Mouse (Mus musculus) gastrocnemius, postnatal 10 days (tissue): Measurements from ENCODE around the gene Gm49380. TPM values are rescaled to one million over a fixed set of nuclear protein-coding genes. Genes with fewer than 3 reads are reported as not detected.
A peak's percentile ranks its signal among the peaks of the same experiment; 100 is the strongest.

ENCODE experiments used
- DNase-seq: peaks from one replicate; pipeline ENCODE4 v3.0.0; 2021; ENCODE audit warnings: mixed read lengths
- total RNA-seq, 2 experiments: library from RNA; stranded (reverse); gene quantifications; 2 replicates each; pipeline ENCODE4 v1.2.3; 2021

Gene Gm49380
- total RNA-seq, 2 experiments from 2014 or later = 0.23 to 0.49 TPM

DNA sequence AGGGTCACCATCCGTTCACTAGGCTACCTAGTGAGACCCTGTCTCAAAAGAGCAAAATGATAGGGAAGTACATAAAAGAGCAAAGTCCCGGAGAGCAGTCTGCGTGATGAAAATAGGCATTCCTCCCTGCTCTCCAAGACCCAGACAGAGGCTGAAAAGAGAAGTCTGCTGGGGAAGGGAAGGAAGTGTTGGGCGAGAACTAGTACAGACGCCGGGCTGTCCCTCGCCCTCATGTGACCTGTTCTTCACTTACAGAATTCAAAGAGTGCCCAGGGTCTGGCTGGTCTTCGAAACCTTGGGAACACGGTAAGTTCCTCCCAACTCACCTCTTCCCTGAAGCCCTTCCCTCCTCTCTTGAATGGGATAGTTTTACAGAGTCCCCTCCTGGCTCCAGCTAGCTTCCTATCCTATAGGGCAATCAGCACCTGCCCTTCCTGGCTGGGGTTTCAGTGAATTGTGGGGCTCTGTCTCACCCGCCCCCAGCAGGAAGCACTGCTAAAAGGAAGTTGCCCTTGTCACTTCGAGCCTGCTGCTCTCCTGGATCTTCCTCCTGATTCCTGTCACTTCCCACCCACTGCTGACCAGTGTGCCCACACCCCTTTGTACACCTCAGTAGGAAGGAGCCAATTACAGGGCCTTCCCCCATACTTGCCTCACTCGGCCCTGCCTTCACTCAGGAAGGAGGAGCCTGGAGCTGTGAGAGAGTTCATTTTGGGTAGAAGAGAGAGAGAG is 24.3 kb downstream of the Gm49380 start:
- DNase-seq = no peak

DNA sequence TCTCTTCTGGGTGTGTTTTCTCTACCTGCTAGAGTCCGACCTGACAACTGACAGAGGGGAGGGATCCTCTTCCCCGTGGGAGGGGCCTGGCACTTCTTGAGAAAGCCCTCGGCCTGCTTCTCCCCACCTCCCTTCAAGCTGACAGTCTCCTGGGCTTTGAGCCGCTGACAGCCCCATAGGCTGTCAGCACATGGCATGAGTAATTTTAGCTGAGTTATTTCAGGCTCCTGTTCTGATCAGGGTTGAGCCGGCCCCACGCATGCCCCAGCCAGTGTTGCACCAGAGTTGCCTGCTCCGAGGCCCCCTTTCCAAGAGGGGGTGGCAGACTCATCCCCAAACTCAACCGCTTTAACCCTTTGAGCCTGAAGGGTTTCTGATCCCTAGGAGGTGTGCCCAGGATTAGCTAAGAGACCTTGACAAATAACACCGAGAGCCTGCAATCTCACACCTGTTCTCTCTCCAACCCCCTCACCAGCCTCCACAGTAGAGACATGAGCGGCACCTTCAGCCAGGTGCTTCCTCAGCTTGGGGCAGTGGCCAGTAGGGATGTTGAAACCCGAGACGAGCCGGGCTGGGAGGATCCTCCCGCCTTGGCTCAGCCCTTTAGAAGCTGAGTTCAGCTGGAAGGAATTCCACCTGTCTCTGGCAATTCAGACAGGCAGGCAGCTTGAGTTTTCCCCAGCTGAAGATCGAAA is 25.4 kb downstream of the Gm49380 start:
- DNase-seq = peak; percentile 38

DNA sequence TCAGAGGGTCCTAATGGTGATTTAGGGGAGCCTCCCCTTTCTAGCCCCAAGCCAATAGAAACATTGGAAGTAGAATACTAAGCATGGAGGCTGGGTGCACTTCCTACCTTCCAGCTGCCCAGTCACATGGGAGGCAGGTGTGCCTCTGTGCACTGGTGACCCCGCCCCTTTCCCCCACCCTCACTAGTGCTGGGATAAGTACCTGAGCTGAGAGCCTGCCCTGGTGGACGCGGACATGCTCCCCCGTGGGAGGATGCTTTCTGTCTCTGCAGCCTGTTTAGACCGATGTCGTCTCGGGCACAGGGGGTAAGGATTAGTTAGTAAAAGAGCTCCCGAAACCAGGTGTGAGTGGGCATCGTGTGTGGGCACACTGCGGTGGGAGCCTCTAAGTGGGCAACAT is 26.3 kb downstream of the Gm49380 start:
- no peak for DNase-seq

DNA sequence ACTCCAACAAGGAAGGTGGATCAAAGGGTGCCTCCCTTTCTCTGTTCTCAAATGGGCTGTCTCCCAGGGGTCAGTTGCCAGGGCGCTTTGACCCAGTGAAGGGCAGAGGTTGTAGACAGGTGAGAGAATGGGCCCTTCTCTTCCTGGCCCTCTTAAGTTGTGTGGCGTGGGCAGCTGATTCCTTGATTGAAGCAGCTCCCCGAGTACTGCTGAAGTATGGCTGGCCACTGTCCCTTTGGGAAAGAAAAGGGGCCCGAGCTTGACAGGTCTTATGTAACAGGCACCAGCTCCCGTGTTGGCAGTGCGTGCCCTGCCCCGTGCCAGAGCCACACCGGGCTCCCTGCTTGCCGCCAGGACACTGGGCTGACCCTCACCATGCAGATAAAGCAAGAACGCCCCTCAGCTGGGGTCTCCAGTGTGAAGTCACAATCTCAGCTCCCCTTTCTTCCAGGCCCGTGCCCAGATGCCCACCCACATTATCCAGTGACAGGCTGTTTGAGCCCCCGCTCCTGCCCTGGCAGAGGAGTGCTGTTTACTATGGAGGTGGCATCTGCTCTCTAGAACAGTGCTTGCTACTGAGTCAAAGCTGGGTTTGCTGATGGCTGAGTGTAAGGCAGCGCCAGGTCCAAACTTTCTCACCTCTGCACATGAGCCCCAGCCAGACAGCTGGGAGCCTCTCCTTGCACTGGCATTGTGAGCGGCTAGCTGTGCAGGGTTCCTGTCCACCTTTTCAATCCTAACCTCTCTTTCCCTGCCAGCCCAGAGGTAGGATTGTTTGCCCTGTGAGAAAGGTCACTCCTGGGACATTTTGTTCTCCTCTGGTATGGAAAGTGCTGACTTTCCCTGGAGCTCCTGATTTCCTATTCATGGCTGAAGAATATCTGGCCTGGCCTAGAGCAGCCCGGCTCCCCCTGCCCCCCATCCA is 27.3 kb downstream of the Gm49380 start:
- peak; percentile 59 for DNase-seq

DNA sequence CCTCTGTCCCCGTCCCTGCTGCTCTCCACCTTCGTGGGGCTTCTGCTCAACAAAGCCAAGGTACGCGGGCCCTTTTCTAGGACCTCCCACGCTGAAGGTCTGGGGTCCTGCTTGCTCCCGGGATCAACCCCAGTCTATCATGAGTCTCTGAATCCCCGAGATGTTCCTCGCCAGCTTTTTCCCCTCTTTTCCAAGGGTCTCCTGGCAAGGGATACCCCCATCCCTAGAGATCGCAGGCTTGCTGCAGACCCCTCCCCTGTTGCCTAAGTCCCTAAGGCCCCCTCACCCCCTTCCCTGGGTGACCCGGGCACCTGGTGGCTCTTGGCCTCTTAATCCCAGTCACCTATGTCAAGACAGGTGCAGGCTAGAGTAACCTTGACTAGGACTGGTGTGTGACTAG is 28.0 kb downstream of the Gm49380 start:
- no peak for DNase-seq

DNA sequence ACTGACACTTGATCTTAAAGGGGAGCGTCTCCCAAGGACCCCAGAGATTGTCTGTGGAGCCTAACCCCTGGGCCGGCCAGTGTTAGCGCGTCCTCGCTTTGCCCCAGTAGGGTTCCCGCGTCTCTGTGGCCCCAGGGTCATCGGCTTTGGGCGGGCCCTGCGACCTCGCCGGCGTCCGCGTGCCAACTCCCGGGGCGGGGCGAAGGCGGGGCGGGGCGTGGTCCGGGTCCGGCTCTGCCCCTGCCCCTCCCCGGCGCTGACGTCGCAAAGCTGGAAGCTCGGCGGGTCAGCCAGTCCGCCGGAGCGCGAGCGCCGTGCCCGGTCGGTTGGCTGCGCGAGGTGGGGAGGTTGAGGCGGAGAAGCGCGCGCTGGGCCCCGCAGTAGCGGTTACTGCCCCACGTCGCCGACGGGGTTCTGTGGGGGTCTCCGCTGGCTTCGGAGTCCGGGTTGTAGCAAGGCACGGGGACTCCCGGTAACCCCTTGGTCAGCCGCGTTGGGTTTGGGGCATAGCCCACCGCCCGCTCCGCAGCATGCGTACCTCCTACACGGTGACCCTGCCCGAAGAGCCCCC is 28.6 kb downstream of the Gm49380 start:
- peak; percentile 98 for DNase-seq

DNA sequence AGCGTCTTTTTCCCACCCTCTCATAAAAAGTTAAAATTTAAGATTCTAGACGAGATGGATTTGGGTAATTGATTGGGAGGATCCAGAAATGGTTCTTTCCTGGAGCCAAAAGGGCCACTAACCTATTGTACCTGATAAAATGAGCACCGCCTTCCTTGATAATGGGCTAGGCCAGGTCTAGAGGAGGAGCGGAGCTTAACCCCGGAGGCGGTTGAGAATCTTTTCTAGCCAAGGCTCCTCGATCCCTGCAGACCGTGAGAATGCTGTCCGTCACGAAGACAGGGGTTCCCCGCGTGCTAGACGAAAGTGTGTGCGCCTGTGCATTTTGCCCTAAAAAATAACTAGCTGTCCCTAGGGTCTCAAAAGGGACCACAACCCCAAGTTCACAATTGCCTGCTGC is 29.1 kb downstream of the Gm49380 start:
- no peak for DNase-seq

DNA sequence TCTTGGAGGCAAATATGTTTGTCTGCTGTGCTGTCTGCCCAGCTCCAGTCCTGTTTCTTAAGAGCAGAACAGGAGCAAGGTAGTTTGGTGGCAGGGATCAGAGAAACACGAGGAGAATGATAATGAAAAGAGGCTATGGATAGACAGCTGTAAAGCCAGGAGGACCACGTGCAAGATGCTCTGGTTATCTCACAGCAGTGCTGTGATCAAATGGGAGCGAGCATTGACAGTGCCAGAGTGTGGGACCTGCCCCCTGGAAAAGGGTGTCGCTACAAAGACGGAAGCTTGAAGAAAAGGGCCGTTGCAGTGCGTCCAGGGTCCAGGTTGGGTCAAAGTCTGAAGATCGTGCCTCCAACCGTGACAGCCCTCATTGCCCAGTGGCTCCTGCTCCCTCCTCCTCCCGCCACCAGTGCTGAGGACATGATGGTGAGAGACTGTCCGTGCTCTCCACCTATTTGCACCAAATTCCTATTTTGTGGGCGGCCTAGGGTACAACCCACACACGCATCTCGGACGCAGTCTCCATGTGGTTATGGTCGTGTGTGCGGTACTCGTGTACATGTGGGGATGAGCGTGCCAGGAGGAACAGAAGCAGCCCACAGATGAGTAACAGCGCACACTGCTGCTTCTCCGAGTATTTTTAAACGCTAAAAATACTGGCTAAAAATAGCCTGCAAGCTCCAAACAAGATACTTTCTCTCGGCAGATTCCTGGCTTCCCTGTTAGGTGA is 29.7 kb downstream of the Gm49380 start:
- DNase-seq = no peak

DNA sequence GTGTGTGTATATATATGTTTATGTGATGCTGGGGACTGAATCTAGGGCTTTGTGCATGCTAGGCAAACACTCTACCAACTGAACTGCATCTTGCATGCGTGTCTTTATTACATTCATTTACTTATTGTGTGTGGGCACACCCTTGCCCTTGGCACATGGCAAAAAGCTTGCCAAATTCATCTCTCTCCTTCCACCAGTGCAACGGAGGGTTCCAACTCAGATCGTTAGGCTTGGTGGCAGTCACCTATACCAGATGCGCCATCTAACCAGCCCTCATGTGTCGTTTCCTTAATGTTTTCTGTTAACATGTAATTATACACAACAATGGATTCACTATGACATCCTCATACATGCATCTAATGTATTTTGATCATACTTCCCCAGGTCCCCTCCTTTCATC is 31.0 kb downstream of the Gm49380 start:
- DNase-seq = no peak

DNA sequence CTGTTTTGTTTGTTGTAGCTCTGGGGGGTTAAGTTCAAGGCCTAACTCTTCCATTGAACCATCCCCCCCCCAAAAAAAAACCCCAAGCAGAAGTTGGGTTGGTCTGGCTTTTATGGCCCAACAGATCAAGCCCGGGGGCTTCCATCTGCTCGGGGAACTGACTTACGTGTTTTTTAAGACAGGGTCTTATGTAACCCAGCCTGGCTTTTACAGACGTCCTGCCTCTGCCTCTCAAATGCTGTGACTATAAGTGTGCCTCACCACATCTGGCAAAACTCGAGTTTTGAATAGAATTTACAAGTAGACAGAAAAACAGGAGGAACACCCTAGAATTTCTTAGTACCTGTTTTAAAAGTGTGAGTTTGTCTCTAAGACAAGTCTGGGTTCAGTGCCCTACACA is 31.7 kb downstream of the Gm49380 start:
- DNase-seq = no peak

DNA sequence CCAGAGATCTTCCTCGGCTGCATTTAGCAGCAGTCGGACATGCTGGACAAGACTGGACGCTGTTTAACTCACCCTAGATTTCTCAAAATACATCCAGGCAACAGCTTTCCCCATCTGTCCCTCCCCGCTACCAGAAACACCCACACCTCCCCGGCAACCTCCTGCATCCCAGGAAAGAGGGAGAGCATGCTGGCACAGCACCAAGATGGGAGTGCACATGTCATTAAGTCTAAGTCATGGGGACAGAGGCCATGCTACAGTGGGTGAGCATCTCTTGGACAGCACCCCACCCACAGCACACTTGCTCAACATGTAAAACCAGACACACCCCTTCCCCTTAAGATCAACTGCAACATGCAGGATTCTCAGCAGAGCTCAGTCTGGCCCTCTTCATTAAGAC is 32.3 kb downstream of the Gm49380 start:
- DNase-seq = no peak

DNA sequence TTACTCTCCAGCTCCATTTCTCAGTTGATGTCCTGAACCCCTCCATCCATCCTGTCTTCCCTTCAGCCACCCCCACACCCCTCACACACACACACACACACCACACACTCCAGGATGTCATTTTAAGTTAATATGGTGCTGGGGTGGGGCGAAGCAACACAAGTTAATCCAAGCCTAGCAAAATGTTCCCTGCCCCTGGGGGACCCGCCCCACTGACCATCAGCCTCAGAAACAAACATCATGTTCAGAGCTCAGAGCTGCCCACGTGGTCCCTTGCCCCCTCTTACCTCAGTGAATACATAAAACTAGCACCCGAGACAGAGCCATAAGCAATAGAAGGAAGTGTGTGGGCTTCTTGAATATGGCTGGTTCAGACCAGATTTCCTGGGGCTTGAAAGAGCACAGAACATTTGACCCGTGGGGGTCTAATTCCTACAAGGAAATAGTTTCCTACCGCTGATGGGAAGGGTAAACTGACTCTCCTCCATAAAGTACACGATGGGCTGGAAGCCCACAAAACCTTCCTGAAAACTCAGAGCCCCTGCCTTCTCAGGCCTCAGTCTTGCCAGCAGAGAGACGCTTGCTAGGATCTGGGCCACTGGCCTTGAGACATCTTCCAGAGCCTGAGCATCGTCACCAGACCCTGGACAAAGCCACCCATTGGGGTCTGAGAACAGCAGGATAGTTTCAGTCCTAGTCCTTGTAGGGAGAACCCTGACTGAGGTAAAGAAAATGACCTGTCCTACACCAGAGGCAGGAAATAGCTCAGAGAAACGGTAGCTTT is 33.1 kb downstream of the Gm49380 start:
- DNase-seq = no peak

DNA sequence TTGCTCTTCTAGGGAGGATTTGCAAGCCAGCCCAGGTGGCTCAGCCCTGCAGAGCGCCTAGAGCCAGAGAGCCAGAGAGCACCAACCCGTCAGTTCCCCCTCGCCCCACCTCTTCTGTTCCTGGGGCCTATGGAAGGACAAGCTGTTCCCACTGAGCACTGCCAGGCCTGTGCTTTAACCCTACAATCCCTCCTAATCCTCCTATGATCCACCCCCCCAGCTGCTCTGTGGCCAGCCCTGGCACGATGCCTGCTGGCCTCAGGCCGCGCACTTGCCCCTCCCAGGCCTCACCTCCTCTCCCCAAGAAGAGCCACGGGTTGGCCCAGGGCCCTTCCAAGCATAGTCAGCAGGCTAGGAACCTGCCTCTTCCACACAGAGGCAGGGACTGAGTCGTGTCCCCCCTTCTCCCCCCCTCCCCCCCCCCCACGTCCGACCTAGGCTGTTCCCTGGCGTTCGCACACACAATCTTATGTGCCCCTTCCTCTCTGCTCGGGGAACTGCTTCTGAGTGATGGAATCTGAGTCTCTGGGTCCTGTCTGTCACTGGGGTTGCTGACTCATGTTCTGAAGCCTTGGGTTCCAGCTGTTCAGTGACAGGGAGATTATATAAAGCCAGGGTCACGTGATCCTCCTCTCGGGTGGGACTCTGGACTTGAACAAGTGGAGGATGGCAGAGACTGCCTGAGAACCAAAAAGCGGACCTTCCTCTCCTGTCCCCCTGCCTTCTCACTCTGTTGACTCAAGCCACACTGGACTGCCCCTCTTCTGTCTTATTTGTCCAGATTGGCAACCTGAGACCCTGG is 34.1 kb downstream of the Gm49380 start:
- DNase-seq = peak; percentile 84

DNA sequence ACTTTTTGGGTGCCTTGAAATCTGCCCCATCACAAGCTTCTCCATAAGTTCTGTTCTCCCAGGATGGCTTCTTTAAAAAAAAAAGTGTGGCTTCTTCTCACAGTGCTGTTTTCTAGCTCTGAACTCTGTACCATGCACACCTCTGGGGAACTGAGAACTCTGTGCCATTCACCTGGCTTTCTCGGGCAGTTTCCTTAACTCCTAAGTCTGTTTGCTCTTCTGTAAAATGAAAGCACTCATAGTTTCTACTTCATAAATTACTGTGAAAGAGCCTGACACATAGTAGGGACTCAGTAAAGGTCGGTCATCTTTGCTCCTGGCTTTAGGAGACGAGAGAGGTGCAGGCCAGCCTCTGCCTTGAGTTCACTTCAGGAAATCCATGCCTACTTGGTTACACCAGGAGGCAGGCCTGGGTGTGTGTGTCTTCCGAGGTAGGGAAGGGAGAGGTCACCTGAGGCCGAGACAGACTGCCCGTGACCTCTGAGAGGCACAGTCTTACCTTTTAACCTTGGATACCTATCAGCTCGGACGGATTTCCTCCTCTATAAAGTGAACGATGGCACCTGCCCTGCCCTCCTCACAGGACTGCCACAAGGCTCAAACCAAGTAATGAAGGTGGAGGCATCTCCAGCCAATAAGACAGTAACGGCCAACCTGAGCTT is 35.0 kb downstream of the Gm49380 start:
- DNase-seq = no peak

DNA sequence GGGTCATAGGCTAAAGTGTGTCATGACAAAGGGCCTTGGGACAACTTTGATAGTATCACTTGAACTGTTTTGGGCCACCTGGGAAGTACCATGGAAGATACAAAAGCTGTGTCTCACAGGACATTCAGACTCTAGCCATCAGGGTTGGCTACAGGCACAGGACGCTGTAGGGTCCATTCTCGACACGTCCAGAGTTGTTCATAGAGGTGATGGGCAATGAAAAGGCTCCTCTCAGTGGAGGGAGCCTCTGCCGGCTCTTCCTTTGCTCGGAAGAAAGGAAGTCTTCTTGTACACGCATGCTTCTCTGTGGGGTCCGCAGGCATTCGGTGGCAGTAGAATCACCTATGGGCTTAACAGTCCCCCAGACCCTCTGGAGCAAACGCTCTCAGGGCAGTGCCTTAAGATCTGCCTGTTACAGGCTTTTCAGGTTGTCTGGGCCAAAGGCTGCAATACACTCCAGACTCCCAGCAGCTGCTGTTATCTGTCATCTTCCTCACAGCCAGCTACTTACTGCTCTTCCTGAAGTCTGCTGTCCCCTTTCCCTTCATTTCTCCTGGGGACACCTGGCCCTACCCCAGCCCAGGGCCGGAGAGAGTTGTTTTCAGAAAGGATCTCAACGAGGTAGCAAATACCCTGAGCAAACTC is 35.9 kb downstream of the Gm49380 start:
- no peak for DNase-seq

DNA sequence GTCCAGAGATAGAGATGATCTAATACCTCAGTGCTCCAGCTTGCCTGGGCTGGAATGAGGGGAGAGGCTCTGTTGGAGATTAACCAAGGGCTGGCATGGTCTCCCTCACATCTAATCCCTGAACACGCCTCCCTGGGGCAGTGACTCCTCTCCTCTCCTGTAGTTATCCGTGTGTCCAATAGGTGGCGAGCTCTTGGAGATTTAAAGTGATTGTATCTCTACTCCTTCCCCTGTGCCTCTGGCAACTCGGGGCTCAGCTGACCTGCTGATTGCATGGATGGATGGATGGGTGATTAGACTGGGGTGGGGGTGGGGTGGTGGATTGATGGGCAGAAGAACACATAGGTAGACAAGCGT is 36.6 kb downstream of the Gm49380 start:
- DNase-seq = peak; percentile 80

DNA sequence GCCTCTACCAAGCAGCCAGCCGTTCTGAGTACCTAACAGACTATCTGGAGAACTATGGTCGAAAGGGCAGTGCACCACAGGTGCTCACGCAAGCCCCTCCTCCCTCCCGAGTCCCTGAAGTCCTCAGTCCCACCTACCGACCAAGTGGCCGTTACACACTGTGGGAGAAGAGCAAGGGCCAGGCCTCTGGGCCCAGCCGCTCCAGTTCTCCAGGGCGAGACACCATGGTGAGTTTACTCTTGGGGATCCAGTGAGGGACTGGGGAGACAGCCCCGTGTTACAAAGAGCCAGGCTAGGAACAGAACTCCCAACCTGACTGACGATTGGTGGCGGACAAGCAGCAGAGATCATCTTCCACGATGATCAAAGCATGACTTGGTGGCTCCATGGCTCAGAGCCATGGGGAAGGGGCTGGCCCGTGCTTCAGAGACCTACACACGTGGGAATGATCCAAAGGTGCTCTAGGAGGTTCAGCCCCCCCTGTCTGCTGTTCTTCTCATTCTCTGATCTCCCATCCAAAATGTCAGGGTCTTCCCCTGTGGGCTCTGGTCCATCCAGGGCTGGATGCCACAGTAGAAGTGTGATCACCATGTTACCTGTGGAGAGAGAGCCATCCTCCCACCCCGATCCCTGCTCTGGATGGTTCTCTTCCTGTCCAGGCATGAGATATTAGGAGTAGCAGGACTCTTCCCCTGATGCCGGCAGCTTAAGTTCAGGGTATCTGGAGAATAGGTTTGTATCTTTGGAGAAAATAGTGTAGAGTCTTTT is 37.1 kb downstream of the Gm49380 start:
- no peak for DNase-seq

DNA sequence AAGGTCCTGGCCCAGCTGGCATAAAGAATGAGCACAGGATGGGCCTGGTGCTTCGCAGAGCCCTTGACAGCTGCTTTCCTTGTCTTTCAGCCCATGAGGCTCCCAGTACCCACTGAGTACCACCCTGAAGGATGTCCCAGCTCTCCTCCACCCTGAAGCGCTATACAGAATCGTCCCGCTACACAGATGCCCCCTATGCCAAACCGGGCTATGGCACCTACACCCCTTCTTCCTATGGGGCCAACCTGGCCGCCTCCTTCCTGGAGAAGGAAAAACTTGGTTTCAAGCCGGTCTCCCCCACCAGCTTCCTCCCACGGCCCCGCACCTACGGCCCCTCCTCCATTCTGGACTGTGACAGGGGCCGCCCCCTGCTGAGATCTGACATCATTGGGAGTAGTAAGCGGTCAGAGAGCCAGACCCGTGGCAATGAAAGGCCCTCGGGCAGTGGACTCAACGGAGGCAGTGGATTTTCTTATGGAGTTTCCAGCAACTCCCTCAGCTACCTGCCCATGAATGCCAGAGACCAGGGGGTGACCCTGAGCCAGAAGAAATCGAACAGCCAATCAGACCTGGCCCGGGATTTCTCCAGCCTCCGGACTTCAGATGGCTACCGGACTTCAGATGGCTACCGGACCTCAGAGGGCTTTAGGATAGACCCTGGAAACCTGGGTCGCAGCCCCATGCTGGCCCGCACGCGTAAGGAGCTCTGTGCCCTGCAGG is 37.9 kb downstream of the Gm49380 start:
- DNase-seq = no peak
